Mouse (Mus musculus): ENCODE data around the gene Rpl6.
"Not testable (repeated sequence)": the region's sequence is repeated elsewhere in the genome, so short reads cannot be mapped to it uniquely, and the experiment has no call there.

The Rpl6 gene

GRCm38 (mm10) chr5:121196764-121197163, 7.5 kb upstream of the Rpl6 start:
- no peak for DNase-seq (ENCODE audit: low spot score in 2 of 2)

- DNase-seq (ENCODE audit: low spot score in 2 of 2), result no peak
These were observed 6.9 kb upstream of the Rpl6 start for GRCm38 (mm10) chr5:121197337-121197736.

DNA sequence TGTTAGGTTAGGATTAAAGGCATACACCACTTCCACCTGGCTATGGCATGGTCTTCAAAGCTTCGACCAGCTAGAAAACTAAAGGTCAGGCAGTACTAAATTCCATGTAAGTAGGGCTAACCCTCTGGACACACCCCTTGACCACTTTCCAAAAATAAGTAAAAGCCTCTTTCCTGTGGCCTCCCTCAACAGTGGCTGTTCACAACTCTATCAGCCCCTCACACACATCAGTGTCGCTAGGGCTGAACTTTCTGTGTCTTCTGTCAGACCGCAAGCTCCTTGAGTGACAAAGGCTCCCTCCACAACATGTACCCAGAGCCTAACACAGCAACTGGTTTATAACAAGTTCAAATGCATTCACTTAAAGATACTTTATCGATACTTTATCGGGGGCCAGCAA, 5.9 kb upstream of the Rpl6 start:
- no peak for DNase-seq (ENCODE audit: low spot score in 2 of 2)

DNA sequence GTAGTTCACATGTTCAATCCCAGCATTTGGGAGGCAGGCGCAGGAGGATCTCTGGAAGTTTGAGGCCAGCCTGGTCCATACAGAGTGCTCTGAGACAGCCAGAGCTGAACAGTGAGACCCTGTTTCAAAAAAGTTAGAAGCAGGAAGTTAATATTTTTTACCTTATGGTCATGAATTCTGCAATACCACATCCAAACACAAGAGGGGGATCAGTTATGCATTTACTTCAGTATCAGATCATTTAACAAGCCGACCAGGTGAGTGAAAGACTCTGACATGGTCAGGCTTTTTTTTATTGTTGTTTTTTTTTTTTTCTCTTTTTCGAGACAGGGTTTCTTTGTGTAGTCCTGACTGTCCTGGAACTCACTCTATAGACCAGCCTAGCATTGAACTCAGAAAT, 2.5 kb upstream of the Rpl6 start:
- DNase-seq (ENCODE audit: low spot score in 2 of 2), result no peak

GRCm38 (mm10) chr5:121202467-121202866, 1.8 kb upstream of the Rpl6 start:
- no peak for DNase-seq (ENCODE audit: low spot score in 2 of 2)

- DNase-seq (ENCODE audit: low spot score in 2 of 2), result not testable (repeated sequence)
These were observed 1.4 kb downstream of the Rpl6 start for GRCm38 (mm10) chr5:121205537-121206130.

- DNase-seq (ENCODE audit: low spot score in 2 of 2), result no peak
These were observed 2.3 kb downstream of the Rpl6 start for GRCm38 (mm10) chr5:121206540-121206939.

- DNase-seq (ENCODE audit: low spot score in 2 of 2), result no peak
These were observed 2.7 kb downstream of the Rpl6 start for GRCm38 (mm10) chr5:121206984-121207383.

GRCm38 (mm10) chr5:121209755-121210600, 5.7 kb downstream of the Rpl6 start:
- no peak for DNase-seq (ENCODE audit: low spot score in 2 of 2)

DNA sequence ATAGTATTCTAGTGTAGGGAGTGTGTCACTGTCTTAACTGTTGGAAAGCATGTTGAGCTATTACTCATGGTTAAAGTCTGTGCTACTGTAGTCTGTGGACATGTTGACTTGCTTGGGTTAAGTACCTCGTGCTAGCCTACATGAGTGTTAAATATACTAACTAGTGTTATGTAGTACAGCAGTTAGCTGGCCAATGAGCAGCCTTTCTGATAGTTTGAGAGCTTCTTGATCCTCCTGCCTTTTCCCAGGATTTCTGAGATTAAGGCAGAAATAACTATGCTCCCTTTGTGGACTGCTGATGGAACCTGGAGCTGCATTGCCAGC, 6.3 kb downstream of the Rpl6 start:
- no peak for DNase-seq (ENCODE audit: low spot score in 2 of 2)

- DNase-seq (ENCODE audit: low spot score in 2 of 2), result no peak
These were observed 7.8 kb downstream of the Rpl6 start for GRCm38 (mm10) chr5:121212108-121212507.

DNA sequence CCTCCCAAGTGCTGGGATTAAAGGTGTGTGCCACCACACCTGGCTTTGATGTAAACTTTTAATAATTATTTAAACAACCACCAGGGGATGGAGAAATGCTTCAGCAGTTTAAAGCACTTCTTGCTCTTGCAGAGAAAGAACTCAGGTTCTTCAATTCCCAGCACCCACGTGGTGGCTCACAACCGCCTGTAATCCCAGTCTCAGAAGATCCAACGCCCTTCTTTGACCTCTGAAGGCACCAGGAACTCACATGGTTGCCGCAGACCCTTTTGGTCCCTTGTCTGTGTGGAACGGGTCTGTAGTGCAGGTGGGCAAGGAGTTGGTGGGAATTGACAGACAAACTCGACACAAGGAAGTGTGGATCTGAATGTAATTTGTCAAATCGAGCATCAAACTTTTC, 10.4 kb downstream of the Rpl6 start:
- no peak for DNase-seq (ENCODE audit: low spot score in 2 of 2)

DNA sequence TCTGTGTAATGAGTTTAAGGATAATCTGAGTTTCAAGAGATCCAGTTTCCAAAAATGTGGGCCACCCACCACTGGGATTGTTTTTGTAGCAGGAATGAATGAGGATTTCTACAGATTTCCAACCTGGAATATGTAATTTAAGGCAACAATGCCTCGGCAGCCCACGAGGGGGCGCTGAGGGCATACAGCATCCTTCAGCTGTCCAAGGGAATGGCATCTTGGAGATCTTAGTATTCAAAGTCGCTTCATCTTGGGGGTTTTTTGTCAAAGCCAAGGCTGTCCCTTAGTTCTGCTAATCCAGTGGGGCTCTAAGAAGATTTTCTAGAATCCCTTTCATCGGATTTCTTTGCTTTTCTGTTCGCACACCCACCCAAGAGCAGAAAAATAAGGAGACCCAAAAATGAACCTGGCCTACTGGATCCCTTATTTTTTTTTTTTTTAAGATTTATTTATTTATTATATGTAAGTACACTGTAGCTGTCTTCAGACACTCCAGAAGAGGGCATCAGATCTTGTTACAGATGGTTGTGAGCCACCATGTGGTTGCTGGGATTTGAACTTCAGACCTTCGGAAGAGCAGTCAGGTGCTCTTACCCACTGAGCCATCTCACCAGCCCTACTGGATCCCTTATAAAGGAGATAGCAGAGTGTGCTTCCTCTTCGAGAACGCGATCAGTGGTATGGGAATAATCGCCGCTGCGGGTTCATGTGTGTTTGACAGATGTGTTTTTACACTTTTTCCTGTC, 11.3 kb downstream of the Rpl6 start:
- DNase-seq (ENCODE audit: low spot score in 2 of 2), result peak in 1 of 2 experiments; percentile 83

- DNase-seq (ENCODE audit: low spot score in 2 of 2), result no peak
These were observed 11.8 kb downstream of the Rpl6 start for GRCm38 (mm10) chr5:121216126-121216446.

DNA sequence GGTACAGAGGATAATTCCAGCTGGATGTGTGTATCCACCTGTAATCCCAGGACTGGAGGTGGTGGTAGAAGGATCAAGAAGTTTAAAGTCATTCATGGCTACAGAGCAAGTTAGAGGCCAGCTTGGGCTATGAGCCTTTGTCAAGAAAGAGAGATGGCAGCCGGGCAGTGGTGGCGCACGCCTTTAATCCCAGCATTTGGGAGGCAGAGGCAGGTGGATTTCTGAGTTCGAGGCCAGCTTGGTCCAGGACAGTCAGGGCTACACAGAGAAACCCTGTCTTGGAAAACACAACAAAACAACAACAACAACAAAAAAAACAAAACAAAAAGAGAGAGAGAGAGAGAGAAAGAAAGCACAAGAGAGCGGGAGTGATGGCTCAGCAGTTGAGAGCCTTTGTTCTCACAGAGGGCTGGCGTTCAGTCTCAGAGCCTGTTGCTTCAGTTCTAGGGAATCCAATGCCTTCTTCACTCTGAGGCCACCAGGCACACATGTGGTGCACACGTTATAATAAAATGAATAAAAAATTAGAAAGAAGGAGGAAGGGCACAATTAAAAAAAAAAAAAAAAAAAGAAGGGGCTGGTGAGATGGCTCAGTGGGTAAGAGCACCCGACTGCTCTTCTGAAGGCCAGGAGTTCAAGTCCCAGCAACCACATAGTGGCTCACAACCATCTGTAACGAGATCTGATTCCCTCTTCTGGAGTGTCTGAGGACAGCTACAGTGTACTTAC, 12.5 kb downstream of the Rpl6 start:
- DNase-seq (ENCODE audit: low spot score in 2 of 2), result not testable (repeated sequence)

DNA sequence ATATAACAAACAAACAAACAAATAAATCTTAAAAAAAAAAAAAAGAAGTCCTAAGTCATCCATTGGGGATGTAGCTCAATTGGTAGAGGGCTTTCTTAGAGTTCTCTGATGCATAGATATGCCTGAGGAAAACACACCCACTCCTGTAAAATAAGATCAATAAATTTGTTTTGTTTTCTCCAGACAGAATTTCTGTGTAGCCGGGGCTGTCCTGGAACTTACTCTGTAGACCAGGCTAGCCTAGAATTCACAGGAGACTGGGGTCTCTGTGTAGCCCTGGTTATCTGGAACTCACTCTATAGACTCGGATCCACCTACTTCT, 13.0 kb downstream of the Rpl6 start:
- no peak for DNase-seq (ENCODE audit: low spot score in 2 of 2)

- DNase-seq (ENCODE audit: low spot score in 2 of 2), result no peak
These were observed 14.9 kb downstream of the Rpl6 start for GRCm38 (mm10) chr5:121219190-121219589.

DNA sequence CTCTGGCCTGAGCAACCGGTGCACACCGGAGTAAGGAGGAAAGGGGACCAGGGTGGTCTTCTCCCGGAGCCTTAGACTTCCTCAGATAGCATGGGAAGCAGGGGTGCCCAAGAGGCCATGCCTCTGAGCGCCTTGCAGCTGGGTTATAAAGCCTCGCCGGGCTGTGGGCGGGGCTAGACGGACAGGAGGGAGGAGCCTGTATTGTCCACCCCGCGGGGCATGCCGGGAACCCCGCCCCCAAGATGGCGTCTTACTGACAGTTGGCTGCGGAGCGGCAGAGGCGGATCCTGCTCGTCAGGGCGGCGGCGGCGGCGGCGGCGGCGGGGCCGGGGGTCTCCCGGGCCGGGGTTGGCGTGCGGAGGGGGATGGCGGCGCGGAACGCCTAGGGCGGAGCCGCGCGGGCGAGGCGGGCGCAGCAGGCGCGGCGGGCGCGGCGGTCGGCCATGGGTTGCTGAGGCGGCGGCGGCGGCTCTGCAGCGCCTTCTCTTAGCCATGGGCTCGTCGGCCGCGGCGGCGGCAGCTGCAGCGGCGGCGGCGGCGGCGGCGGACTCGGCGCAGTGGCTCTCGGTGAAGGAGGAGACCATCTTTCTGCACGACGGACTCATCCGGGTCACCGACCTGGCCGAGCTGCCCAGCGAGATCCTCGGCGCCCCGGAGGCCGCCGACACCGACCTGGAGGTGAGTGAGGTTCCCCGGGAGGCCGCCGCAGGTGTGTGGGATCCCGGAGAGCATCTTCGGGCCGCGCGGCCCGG, 15.9 kb downstream of the Rpl6 start, which contains the start of gene Hectd4:
Hectd4 (plus strand) TSS at position 240 of the 752 bp plus-strand sequence.
- peak; percentile 83 to 96 for DNase-seq (ENCODE audit: low spot score in 2 of 2)

GRCm38 (mm10) chr5:121220732-121221301, 16.5 kb downstream of the Rpl6 start:
- no peak for DNase-seq (ENCODE audit: low spot score in 2 of 2)

DNA sequence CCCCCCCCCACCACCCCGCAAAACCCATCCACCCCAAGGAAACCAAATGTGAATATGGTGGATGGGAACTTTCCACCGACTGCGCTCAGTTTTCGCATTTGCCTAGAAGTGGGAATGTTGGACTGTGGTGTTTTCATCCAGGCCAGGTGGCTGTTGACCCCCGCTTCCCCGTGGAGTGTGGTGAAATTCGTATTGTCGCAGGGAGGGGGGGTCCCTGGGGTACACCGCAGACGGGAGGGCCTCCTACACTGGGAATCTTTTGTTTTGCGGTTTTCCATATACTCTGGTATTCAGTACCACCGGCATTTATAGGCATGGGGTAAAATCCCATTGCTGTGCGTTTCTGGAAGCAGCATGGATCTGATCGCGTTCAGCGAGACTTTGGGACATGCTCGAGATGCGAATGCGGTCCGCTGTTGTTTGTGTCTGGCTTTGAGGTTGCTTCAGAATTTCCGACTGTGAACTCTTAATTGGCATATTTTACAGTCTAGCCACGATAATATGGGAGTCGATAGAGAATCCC, 17.1 kb downstream of the Rpl6 start:
- no peak for DNase-seq (ENCODE audit: low spot score in 2 of 2)

GRCm38 (mm10) chr5:121224020-121224419, 19.7 kb downstream of the Rpl6 start:
- not testable (repeated sequence) for DNase-seq (ENCODE audit: low spot score in 2 of 2)
